Mouse (Mus musculus): ENCODE measurements around the gene Mroh3.

DNA sequence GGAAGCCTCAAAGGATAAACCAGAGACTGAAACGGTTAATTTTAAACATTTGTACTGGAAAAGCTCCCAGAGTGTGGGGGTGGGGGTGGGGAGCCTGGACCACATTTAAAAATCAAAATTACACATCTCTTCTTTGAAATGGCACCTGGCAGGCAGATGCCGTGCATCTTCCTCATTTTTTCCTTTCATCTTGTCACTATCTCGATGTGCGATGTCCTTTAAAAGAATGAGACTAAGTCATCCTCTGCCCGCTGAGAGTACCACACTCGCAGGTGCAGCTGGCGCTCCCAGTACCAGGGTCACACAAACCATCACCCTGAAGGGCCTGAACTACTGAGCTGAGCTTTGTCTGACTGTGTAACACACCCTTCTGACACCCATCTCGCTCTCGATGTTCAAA, 45.9 kb upstream of the Mroh3 start:
- no peak for TF ChIP-seq CTCF (IDR thresholded peaks at IDR 0.05)
- no peak for TF ChIP-seq POLR2A (IDR thresholded peaks at IDR 0.05; ENCODE audit: insufficient read depth, low read depth, low read length)

Data from heart, adult 2 months (tissue).